Mouse (Mus musculus) cerebellum, adult 8-10 months (tissue): ENCODE data around the gene Ccdc170.

ENCODE experiments used
- DNase-seq: peaks from one replicate; pipeline ENCODE4 v3.0.0; 2022

Ccdc170 gene

GRCm38 (mm10) chr10:4523078-4523477, 40.8 kb downstream of the Ccdc170 start:
- no peak for DNase-seq

GRCm38 (mm10) chr10:4528043-4528442, 45.7 kb downstream of the Ccdc170 start:
- DNase-seq = no peak

- DNase-seq = no peak
These were observed 48.4 kb downstream of the Ccdc170 start for GRCm38 (mm10) chr10:4530638-4531235.

- no peak for DNase-seq
These were observed 49.6 kb downstream of the Ccdc170 start for GRCm38 (mm10) chr10:4531933-4532332.

GRCm38 (mm10) chr10:4532731-4533130, 50.4 kb downstream of the Ccdc170 start:
- no peak for DNase-seq

- DNase-seq = no peak
These were observed 51.6 kb downstream of the Ccdc170 start for GRCm38 (mm10) chr10:4533873-4534272.

- no peak for DNase-seq
These were observed 63.2 kb downstream of the Ccdc170 start for GRCm38 (mm10) chr10:4545550-4545949.

GRCm38 (mm10) chr10:4553442-4554119, 71.3 kb downstream of the Ccdc170 start:
- no peak for DNase-seq

- DNase-seq = no peak
These were observed 74.6 kb downstream of the Ccdc170 start for GRCm38 (mm10) chr10:4556842-4557377.

GRCm38 (mm10) chr10:4559132-4559531, 76.8 kb downstream of the Ccdc170 start:
- DNase-seq = no peak

GRCm38 (mm10) chr10:4565148-4565547, 82.8 kb downstream of the Ccdc170 start:
- no peak for DNase-seq

GRCm38 (mm10) chr10:4570778-4571177, 88.5 kb downstream of the Ccdc170 start:
- no peak for DNase-seq

GRCm38 (mm10) chr10:4571304-4571703, 89.0 kb downstream of the Ccdc170 start:
- DNase-seq = no peak

GRCm38 (mm10) chr10:4581905-4582304, 99.6 kb downstream of the Ccdc170 start:
- DNase-seq = no peak

GRCm38 (mm10) chr10:4586691-4587090, 104.4 kb downstream of the Ccdc170 start:
- DNase-seq = no peak

GRCm38 (mm10) chr10:4589576-4589975, 107.3 kb downstream of the Ccdc170 start:
- no peak for DNase-seq

GRCm38 (mm10) chr10:4590956-4591355, 108.7 kb downstream of the Ccdc170 start:
- no peak for DNase-seq

- DNase-seq = no peak
These were observed 111.5 kb downstream of the Ccdc170 start for GRCm38 (mm10) chr10:4593828-4594227.

- no peak for DNase-seq
These were observed 114.9 kb downstream of the Ccdc170 start for GRCm38 (mm10) chr10:4597211-4597610.

GRCm38 (mm10) chr10:4598244-4598842, 116.0 kb downstream of the Ccdc170 start:
- DNase-seq = peak; percentile 28

- DNase-seq = no peak
These were observed 116.6 kb downstream of the Ccdc170 start for GRCm38 (mm10) chr10:4598916-4599315.

GRCm38 (mm10) chr10:4599591-4599990, 117.3 kb downstream of the Ccdc170 start:
- no peak for DNase-seq

GRCm38 (mm10) chr10:4600796-4601474, 118.6 kb downstream of the Ccdc170 start:
- no peak for DNase-seq
